In genomic region chr4:154964581-154965235, GRCm38 (mm10) we compare ENCODE assay signal across 8 mouse cellular contexts. TPM values are rescaled to one million over a fixed set of nuclear protein-coding genes. Genes with fewer than 3 reads are reported as not detected.
A peak's percentile ranks its signal among the peaks of the same experiment; 100 is the strongest.
DNase-seq lines count a peak whose midpoint lies in the region; ATAC-seq and TF ChIP-seq lines count a peak whose summit lies in the region.

No protein-coding gene starts in this region.

- no peak for TF ChIP-seq CTCF in cerebellum, adult 2 months (IDR thresholded peaks at IDR 0.05; ENCODE audit: borderline replicate concordance, insufficient read depth, low read depth, low read length)

- peaks cover 46% of the 10 kb centered on the region for H3K36me3 ChIP-seq in erythroblast, embryonic 14.5 days (ENCODE audit: control insufficient read depth)
- H3K36me3 ChIP-seq in limb, embryonic 12.5 days, result peaks cover 17% of the 10 kb centered on the region
- peaks cover 9% of the 10 kb centered on the region for H3K36me3 ChIP-seq in neural tube, embryonic 13.5 days

- H3K27ac ChIP-seq in cerebellum, adult 2 months (ENCODE audit: insufficient read depth, low read length), result peak overlapping the region; percentile 15; the same call in 1 of the 2 replicates
- peak overlapping the region; percentile 89 for H3K27ac ChIP-seq in limb, embryonic 12.5 days
- peak overlapping the region; percentile 97 for H3K27ac ChIP-seq in neural tube, embryonic 13.5 days (replicated peaks)

- WGBS in cerebellum, adult 2 months, result under 1% methylated on average over 36 of the region's 36 CpGs
- 2% methylated on average over 36 of the region's 36 CpGs for WGBS in limb, embryonic 12.5 days
- under 1% methylated on average over 36 of the region's 36 CpGs for WGBS in neural tube, embryonic 13.5 days

- no peaks in the 10 kb centered on the region for H3K27me3 ChIP-seq in cerebellum, adult 2 months (ENCODE audit: control insufficient read depth, insufficient read depth, low read length)
- peaks cover 42% of the 10 kb centered on the region for H3K27me3 ChIP-seq in erythroblast, embryonic 14.5 days (ENCODE audit: control insufficient read depth)
- H3K27me3 ChIP-seq in limb, embryonic 12.5 days, result peaks cover 40% of the 10 kb centered on the region
- H3K27me3 ChIP-seq in neural tube, embryonic 13.5 days, result peaks cover 3% of the 10 kb centered on the region

- peak overlapping the region; percentile 86 for H3K9ac ChIP-seq in limb, embryonic 12.5 days (replicated peaks)
- H3K9ac ChIP-seq in neural tube, embryonic 13.5 days, result peak overlapping the region; percentile 92

- H3K4me3 ChIP-seq in cerebellum, adult 2 months (replicated peaks; ENCODE audit: insufficient read depth, low read depth, low read length), result peak overlapping the region; percentile 65
- peak overlapping the region; percentile 98 for H3K4me3 ChIP-seq in erythroblast, embryonic 14.5 days (replicated peaks)
- H3K4me3 ChIP-seq in limb, embryonic 12.5 days (replicated peaks), result peak overlapping the region; percentile 91
- peak overlapping the region; percentile 86 for H3K4me3 ChIP-seq in neural tube, embryonic 13.5 days

- TF ChIP-seq POLR2A in cerebellum, adult 2 months (IDR thresholded peaks at IDR 0.05; ENCODE audit: borderline replicate concordance, insufficient read depth, low read length), result no peak

- H3K4me2 ChIP-seq in limb, embryonic 12.5 days, result peak overlapping the region; percentile 75
- H3K4me2 ChIP-seq in neural tube, embryonic 13.5 days, result peak overlapping the region; percentile 90

- H3K4me1 ChIP-seq in cerebellum, adult 2 months (ENCODE audit: control insufficient read depth, insufficient read depth, low read length), result peaks cover 8% of the 10 kb centered on the region
- peaks cover 55% of the 10 kb centered on the region for H3K4me1 ChIP-seq in erythroblast, embryonic 14.5 days (ENCODE audit: control insufficient read depth)
- peaks cover 52% of the 10 kb centered on the region for H3K4me1 ChIP-seq in limb, embryonic 12.5 days (replicated peaks)
- peaks cover 64% of the 10 kb centered on the region for H3K4me1 ChIP-seq in neural tube, embryonic 13.5 days (replicated peaks)

- ATAC-seq in CD4-positive, CD25-positive, alpha-beta regulatory T cell, adult 4 months, result peak; percentile 19
- peak; percentile 40; the same call in 1 of the 2 replicates for ATAC-seq in limb, embryonic 12.5 days (ENCODE audit: insufficient number of reproducible peaks, insufficient read depth, low FRiP score, low TSS enrichment, low read depth)
- peak; percentile 5 for ATAC-seq in neural tube, embryonic 13.5 days (ENCODE audit: low read depth)
- no peak for ATAC-seq in monocyte, adult 5-6 weeks (replicated peaks; ENCODE audit: insufficient number of reproducible peaks, low FRiP score, low TSS enrichment, poor library complexity, severe bottlenecking)

- no peak for DNase-seq in cerebellum, adult 2 months
- DNase-seq in cerebellum, adult 18-20 months, result no peak
- DNase-seq in gastrocnemius, postnatal 36 days, result no peak

- H3K9me3 ChIP-seq in erythroblast, embryonic 14.5 days (ENCODE audit: control insufficient read depth, low read length), result peaks cover 22% of the 10 kb centered on the region
- no peaks in the 10 kb centered on the region for H3K9me3 ChIP-seq in limb, embryonic 12.5 days
- no peaks in the 10 kb centered on the region for H3K9me3 ChIP-seq in neural tube, embryonic 13.5 days

- intact Hi-C loops in gastrocnemius, postnatal 36 days (cut with DNase I), result no loop called here

RNA-seq across cellular contexts. Expression of gene Pank4, which starts 0.8 kb away (rescaled TPM):
- polyA plus RNA-seq in cerebellum, adult 2 months (2012; rRNA removed), result 84.6 and 85.5 TPM in 2 replicates
- polyA plus RNA-seq in CD4-positive, CD25-positive, alpha-beta regulatory T cell, adult 4 months (2017; shearing (Covaris generic)), result 10 to 100 TPM; 40.8 to 61.1 TPM
- polyA plus RNA-seq in erythroblast, embryonic 14.5 days (2012), result 4.1 and 5.6 TPM in 2 replicates
- polyA plus RNA-seq in limb, embryonic 12.5 days (2016; fragmentation: Nextera tagmentation; extraction: Ambion mirVana), result 56.3 and 60.5 TPM in 2 replicates
- polyA plus RNA-seq in neural tube, embryonic 13.5 days (2015; fragmentation: Nextera tagmentation; extraction: Ambion mirVana), result 36.6 and 36.8 TPM in 2 replicates
- 26.6 to 36.7 TPM (median 30.2 TPM) in 3 replicates for total RNA-seq in monocyte, adult 5-6 weeks (2017)
- total RNA-seq in gastrocnemius, postnatal 36 days (2021), result 10 to 100 TPM; 30.5 to 33.2 TPM

RNA-seq across cellular contexts. Expression of gene Hes5, which starts 4.0 kb away (rescaled TPM):
- polyA plus RNA-seq in cerebellum, adult 2 months (2012; rRNA removed), result 4.6 and 4.8 TPM in 2 replicates
- under 1 TPM in 1 of 2 experiments, not detected in 1; 0.59 TPM for polyA plus RNA-seq in CD4-positive, CD25-positive, alpha-beta regulatory T cell, adult 4 months (2017; shearing (Covaris generic))
- polyA plus RNA-seq in erythroblast, embryonic 14.5 days (2012), result not detected in 2 replicates
- 0.54 and 1.1 TPM in 2 replicates for polyA plus RNA-seq in limb, embryonic 12.5 days (2016; fragmentation: Nextera tagmentation; extraction: Ambion mirVana)
- 119 and 125 TPM in 2 replicates for polyA plus RNA-seq in neural tube, embryonic 13.5 days (2015; fragmentation: Nextera tagmentation; extraction: Ambion mirVana)
- not detected in 3 replicates for total RNA-seq in monocyte, adult 5-6 weeks (2017)
- not detected for total RNA-seq in gastrocnemius, postnatal 36 days (2021)

RNA-seq across cellular contexts. Expression of gene Tnfrsf14, which starts 36.3 kb away (rescaled TPM):
- 0.80 and 1.3 TPM in 2 replicates for polyA plus RNA-seq in cerebellum, adult 2 months (2012; rRNA removed)
- polyA plus RNA-seq in CD4-positive, CD25-positive, alpha-beta regulatory T cell, adult 4 months (2017; shearing (Covaris generic)), result 10 to 100 TPM; 12.0 to 22.3 TPM
- polyA plus RNA-seq in erythroblast, embryonic 14.5 days (2012), result 12.5 and 19.4 TPM in 2 replicates
- 1.0 and 1.4 TPM in 2 replicates for polyA plus RNA-seq in limb, embryonic 12.5 days (2016; fragmentation: Nextera tagmentation; extraction: Ambion mirVana)
- 0.54 TPM in 1 of 2 replicates, not detected in the other for polyA plus RNA-seq in neural tube, embryonic 13.5 days (2015; fragmentation: Nextera tagmentation; extraction: Ambion mirVana)
- total RNA-seq in monocyte, adult 5-6 weeks (2017), result 20.8 to 45.5 TPM (median 29.3 TPM) in 3 replicates
- total RNA-seq in gastrocnemius, postnatal 36 days (2021), result 1 to 10 TPM; 1.4 to 1.6 TPM

Comparison
In these comparisons a context has a peak if more than half of its experiments do, and no peak if none do; other contexts are left out.
1. H3K27ac ChIP-seq: peak in every context shown above with its lines; median percentile 97 in neural tube, embryonic 13.5 days; 89 in limb, embryonic 12.5 days; 15 in cerebellum, adult 2 months.
2. RNA of gene Hes5, which starts 4.0 kb away (polyA plus RNA-seq): 119 to 125 TPM in neural tube, embryonic 13.5 days; 4.6 to 4.8 TPM in cerebellum, adult 2 months, 0.54 to 1.1 TPM in limb, embryonic 12.5 days, 0.59 TPM in CD4-positive, CD25-positive, alpha-beta regulatory T cell, adult 4 months and not detected in erythroblast, embryonic 14.5 days; every median in the first group is over 10 times any median in the second.
3. Peak in every context shown above with its lines, with median percentiles within 50 percentile points of each other: H3K4me3 ChIP-seq.